Mouse (Mus musculus) lung, postnatal 14 days (tissue): ENCODE data around the gene Btg4.

Source experiments
- DNase-seq: peaks from one replicate; pipeline ENCODE4 v3.0.0; 2021

Gene Btg4

DNA sequence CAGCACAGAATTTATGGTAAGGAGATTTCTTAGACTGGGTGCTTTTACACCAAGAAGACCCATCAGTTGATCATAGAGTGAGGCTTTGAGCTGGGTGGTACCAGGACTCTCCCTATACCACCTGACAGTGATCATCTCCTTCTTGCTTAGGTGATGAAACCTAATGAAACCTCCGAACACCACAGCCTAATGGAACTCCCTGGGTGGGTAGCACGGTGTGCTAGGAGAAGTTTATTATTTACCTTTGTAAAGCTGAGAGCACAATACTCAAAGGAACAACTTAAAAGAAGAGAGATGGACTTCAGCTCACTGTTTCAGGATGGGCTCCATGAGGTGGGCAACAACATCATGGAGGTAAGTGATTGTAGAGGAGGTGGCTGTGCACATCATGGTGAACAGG, at the start of gene Btg4:
Gene Btg4 (plus strand): TSS at position 301 of the 400 bp plus-strand sequence.
- no peak for DNase-seq

DNA sequence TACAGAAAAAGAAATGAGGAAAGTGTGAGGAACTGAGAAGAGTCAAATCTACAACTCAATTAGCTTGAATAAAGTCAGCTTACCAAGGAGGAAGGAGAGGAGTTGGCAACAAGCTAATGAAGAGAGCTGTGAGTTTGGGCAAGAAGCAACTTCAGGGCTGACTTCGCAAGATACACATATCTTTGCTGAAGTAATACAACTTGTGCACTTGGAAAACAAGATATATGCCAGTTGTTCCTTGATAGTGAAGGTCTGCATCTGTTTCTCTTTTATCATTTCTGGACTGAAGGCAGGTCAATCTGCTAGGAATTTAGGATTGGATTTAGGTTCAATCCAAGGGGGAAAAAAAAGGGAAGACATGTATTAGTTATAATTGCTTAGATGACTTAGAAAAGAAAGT, 47.1 kb upstream of the Btg4 start:
- no peak for DNase-seq

DNA sequence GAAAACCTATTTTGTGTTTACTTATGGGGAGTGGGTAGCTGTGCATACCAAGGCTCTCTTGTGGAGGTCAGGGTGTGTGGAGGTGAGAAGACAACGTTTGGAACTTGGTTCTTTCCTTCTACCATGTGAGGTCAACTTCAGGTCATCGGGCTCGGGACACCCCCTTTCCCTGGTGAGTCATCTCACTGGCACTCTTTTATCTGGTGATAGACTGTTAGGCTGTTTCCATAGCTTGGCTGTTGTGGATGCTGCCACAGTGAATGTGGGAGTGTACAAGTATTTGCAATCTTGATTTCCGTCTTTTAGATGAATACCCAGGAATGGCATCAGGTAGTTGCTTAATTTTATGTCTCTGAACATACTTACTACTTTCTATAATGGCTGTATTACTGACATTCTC, 45.0 kb upstream of the Btg4 start:
- no peak for DNase-seq

DNA sequence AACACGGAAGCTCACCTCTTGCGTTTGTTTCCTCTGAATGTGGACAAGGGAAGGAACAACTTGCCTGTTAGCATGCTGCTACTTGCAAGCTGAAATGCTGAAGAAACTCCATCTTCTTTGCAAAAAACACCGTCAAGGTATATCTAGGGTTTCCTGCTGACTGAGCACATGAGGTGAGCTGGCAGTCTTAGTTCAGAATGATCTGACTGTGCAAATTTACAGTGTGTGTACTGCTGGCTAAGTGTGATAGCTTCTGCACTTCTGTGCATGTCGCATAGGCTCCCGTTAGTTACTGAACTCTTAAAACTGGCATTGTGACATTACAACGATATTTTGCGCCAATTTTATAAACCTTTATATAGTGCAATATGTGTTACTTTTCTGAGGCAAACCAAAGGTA, 41.0 kb upstream of the Btg4 start:
- no peak for DNase-seq

DNA sequence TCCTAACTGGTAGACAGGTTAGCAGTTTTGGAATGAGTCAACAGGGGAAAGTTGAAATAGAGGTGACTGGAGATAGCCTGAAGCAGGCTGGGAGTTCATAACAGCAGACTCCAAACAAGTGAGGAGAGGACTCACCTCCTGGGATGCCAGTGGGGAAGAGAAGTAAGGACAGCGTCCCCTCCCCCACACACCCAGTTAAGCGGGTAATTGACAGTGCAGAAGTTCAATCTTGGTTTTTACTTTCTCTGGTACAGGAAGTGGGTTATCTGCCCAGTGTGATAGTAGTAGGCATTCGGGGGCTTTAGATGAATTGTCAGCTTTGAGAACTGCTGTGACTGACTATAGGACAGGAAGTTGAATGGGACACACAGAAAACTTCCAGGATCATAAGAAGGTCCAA, 40.4 kb upstream of the Btg4 start:
- no peak for DNase-seq

DNA sequence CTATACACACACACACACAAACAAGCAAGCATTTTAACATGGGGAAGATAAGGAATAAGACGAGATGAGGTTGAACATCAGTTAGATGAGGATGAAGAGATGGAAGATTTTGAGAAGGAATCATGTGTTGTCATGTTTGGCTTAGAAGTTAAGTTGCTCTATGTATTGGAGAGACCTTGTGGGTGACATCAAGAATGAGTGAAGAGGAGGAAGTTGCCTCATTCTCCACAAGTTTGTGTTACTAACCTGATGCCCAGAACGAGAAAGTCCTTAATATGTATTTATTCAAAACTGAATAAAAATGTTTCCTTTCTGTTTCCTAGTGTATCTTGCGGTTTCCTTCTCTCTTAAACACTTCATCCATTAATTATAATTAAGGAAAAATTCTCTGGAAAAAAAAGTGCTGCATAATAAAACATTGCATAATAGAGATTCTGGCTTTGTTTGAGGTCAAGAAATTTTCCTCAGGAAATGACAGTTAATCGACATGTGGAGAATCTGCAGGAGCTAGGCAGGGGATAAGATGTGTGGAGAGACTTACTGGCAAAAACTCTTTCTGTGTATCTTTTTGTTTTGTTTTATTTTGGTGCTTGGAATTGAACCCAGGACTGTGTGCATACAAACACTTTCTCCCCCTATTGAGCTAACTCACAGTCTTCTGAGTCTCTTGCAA, 39.4 kb upstream of the Btg4 start:
- DNase-seq: no peak

DNA sequence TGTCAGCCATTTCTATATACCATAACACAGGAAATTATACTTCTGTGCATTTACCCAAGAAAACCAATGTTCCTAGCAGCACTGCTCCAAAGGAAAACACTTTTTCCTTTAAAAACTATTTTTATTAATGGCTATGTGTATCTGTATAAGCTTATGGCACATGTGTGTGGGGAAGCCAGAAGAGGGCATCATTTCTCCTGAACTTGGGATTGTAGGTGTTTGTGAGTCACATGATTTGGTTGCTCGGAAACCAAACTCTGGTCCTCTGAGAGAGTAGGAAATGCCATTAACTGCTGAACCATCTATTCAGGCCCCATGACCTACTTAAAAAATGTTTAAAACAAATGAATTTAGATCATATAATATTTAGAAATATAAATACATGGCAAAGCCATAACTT, 33.7 kb upstream of the Btg4 start:
- DNase-seq: no peak

DNA sequence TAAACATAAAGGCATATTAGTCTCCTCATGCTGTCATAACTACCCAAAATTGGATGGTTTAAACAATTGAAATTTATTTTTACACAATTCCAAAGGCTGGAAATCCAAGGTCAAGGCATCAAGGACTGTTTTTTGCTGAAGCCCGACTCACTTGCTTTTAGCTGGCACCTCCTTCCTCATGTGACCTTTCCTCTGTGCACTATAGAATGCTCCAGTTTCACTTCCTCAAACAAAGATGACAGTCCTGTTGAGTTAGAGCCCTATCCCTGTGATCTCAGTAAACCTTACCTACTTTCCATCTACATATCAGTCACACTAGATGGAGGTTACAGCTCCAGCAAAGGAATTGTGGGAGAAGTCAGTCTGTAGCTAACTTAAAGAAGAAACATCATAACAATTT, 30.6 kb upstream of the Btg4 start:
- DNase-seq: no peak

DNA sequence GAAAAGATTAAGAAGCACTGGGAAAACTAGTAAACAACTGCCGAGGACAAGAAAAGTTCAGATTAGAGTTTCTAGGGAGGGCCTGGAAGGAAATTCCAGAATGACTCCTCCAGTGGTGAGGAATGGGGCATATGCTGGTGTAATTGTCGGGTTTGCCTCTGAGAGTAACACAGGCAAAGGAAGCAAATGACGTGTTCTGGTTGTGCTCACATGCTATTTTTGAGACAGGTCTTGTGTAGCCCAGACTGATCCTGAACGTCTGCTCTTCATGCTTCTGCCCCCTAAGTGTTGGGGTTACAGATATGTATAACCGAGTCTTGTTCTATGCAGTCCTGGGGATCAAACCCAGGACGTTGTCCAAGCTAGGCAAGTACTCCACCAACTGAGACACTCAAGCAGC, 29.1 kb upstream of the Btg4 start:
- DNase-seq: no peak

DNA sequence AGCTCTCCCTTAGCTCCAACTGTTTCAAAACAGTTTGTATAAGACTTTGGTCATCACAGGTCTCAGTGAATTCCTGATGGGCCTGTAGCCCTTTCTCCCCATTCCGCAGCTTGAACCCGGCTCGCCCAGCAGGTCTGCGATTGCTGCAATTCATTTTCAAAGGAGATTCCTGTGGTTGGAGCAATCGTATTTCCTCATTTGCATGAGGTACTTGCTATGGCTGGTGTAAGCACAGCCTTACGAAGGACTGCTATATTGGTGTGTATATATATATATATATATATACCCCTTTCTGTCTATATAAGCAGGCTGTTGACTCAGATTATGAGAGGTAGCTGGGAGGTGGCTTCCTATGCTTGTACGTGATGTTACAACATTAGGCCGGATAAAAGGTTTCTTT, 28.4 kb upstream of the Btg4 start:
- no peak for DNase-seq

DNA sequence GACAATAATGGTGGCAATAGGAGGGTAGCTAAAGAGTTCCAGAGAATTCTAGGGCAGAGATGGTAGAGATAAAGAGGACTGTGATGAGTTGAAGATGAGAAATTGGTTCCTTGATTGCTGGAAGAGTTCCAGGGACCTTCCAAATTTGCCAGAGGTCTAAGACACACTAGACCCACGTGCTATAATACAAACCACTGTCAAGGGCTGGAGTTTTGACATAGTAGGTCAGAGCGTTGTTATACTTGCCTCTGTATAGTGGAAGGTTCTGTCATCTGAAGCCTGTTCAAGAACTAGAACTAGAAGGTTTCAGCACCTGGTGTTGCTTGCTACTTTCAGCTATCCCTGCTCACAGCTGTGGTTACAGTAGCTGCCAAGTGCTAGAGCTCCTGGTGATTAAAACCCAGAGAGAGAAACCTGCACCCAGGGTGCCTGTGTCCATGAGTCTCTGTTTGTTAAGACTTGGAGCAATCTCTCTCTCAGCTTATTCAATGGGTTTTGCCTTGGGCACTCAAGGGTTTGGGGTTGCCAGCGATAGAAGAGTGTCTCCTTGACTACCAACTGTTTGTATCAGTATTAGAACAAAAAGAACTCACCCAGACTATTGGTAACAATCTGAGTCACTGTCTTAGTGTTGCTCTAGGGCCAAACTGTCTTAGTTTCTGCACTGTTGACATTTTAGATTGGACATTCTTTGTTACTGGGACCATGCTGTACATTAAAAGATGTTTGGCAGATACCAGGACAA, 27.7 kb upstream of the Btg4 start:
- DNase-seq: no peak

DNA sequence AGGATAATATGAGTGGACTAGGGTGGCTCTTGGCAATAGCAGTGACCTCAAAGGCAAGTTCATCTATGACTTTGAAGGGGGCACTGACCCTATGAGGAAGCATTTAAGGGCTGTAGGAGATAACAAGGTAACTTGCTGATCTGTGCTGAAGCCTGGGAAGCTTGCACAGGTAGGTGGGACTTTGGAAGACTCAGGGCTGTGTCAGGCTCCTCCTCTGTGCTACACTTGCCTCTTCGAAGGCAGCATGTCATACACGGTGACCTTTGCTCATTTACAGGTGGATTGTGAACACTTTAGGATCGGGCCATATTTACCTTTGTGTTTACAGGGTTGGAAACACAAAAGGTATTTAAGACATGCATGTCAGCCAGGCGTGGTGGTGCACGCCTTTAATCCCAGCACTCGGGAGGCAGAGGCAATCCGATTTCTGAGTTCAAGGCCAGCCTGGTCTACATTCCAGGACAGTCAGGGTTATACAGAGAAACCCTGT, 19.2 kb upstream of the Btg4 start:
- DNase-seq: no peak

DNA sequence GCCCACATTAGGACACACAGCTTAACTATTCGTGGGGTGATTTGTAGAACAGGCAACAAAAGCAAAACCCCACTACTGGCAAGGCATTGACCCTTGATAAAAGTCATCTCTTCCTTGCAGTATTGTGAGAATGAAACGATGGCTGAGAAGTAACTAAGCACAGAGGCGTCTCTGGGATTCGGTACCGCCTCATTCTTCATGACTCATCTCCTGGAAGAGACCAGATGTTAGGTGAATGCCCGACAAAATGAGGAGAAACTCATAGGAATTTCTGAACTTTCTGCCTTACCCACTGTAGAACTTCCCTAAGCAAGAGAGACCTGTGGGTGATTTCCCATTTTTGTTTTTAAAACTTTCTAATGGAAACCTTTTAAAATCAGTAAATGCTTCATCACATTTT, 18.6 kb upstream of the Btg4 start:
- DNase-seq: no peak

DNA sequence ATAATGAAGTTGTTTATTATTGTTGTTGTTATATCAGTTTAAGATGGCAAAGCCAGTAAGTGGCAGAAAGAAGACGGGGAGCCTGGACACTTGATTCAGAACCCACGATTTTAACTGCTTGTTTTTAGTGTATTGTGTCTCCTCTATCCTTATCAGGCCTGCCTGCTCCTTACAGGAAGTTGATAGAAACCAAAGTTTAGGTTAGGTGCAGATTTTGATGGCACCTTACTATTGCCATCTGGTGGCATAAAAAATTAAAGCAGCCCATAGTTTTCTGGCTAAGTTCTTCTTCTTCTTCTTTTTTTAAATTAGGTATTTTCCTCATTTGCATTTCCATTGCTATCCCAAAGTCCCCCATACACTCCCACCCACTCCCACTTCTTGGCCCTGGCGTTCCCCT, 8.5 kb upstream of the Btg4 start:
- DNase-seq: no peak

DNA sequence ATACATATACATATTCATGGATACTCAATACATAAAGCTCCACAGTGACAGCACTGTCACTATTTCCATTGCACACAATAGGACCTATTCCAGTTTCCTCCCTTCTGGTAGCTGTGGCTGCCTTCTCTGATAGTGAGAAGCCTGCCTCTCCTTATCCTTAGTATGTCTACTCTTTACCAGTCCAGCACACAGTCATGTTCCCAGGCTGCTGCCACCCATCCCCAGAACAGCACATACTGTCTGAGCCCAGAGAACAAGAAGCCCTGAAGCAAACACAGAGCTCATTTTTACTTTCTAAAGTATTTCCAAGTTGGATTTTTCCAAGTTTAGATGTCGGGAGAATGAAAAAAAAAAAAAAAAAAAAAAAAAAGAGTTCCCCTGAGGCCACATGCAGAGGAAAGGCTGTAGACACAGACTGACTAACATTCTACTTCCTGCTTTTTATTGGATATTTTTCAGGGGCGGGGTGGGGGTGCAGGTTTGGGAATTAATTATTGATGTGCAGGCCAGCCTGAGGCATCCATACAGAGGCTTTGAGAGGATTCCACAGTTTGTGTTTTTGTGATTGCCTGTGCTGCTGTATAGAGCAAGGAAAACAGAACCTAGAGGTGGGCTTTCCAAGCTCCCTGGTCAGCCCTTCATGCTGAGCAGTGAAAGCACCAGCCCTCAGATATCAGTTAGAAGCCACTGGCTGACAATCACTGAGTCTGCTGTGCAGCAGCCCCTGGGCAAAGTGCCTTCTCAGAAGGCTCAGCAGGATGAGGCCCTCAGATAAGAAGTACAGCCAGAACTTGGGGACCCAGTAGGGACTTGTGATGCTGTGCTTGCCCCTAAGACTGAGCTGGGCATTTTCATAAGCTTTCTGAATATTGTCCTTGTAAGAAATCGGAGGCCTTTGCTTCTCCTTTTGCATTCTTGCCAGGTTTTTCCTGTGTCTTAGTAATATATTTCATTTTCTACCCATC, 4.1 kb upstream of the Btg4 start:
- DNase-seq: no peak

DNA sequence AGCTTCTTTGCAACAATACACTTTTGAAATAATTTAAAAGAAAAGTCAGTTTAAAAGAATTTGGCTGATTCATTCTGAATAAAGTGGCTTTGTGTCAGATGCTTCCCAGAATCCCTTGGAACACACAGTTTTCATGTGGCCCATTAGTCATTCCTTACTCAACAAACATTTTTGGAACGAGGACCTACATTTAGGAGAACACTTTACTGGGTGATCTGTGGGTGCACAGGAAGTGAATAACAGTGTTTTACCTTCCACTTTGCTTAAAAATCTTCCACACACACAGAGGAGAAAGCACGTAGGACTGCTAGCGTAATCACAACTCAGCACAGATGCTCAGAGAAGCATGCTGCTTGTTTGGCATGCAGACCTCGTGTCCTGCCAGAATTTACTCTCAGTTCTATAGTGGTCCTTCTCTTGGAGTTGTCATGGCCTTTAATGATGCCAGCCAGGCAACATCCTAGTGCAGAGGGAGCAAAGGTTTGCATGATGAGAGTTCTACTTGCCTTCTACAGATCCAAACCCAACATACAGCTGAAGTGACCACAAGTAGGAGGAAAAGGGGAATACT, 1.7 kb upstream of the Btg4 start:
- DNase-seq: no peak

DNA sequence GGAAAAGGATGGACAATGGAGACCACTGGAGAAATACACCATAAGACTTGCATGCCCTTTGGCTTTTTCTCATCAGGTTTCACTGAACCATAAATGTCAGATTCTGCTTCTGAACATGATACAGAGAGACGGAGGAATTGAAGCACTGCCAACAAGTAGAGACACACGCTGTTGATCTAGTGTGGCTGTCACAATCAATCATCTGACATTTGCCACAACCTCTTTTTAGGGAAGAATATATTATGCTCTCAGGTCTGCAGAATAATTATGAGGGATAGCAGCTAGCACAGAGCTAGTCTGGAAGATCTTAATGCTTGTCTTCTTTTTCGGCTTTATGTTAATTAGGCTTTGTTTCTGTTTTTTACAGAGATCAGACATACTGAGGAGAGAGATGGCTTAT, 7.5 kb downstream of the Btg4 start:
- no peak for DNase-seq

DNA sequence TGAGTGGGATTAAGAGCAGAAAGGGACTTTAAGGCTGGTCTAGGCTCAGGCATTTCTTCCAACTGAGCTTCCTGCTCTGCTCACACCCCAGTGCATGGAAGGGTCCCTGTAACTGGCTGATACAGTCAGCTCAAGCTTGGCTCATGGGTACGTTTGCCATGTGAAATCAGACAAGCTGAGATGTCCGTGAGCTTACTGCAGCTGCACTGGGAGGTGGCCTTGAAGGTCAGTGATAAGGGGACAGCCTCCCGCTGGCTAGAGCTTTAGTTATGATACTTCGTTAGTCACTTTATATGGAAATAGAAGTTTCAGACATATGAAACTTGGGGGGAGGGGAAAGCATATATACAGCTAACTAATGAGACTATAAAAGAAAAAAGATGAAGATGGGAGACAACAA, 10.1 kb downstream of the Btg4 start:
- DNase-seq: no peak

DNA sequence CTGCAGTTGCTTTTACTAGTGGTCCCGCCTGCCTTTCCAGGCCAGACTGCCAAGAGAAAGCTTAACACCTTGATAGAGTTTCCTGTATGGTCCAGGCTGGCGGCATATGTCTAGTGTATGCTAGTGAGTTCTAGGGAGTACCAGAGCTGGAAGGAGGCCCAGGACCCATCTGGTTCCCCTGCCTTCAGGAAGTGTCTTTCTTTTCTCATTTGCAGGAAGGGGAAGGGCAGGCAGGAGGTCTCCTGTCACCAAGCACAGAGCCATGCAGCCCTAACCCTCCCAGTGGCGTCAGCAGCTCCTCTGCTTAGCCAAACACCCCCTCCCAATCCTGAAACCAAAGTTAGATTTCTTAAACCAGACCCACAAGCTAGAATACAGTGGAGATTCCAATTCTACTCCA, 15.1 kb downstream of the Btg4 start:
- peak; percentile 41 for DNase-seq

DNA sequence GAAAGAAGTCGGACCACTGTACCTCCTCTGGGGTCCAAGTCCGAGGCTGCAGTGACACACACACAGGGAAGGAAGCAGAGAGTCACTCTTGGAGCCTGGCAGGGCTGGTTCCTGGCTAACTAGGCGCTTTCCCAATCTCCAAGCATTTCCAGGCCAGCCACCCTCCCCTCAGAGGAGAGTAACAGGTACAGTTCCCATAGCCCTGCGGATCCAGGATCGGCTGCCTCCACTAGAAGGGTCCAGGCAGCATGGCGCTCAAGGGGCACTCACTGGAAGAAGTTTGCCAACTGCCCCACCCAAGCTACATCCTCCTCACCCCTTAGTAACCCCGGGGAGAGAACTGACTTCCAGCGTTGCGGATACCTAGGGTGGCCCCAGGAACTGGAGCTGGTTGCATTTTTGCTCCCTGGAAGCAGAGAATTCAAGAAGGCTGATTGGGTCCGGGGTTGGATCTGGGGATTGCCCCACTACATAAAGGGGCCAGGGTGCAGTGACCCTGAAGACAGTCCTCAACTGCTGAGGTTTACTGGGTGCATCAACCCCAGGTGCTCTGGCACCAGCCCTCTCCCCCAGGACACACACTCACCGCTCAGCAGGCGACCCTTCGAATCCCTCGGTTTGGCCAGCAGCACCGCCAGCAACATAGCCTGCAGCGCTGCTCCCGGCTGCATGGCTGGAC, 15.7 kb downstream of the Btg4 start:
- DNase-seq: peak; percentile 18

DNA sequence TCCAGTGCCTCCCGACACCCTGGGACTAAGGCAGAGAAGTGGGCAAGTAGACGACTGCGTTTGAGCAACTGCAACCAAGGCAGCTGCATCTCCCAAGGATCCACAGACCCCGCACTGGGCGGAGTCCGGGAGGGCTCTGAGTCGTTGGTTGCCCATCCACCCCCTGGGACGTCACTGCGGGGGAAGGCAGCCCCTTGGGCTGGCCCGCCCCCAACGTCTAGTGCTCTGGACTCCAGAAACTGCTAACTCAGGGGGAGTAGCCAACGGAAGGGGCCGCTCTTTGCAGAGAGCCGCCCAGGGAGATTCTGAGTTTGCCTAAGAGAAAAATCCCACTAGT, 16.2 kb downstream of the Btg4 start, which contains the start of gene Layn:
Gene Layn (minus strand): TSS at position 116 of the 337 bp plus-strand sequence.
- peak; percentile 88 for DNase-seq

DNA sequence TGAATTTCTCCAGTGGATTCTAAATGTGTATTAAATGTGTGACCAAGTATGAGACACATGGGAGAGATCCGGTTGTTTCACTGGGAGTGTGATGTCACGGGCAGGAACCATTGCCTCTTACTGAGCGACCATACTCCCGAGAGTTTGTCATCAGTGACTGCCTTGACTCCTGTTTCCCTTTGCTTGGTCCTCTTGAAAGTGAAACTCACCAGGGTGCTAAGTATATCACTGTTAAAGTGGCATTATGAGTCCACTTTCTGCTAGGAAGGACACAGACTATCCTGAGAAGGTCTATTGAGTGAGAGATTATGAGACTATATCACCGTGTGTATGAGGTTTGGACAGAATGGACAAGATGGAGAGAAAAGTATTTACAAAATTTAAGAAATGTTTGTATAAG, 20.9 kb downstream of the Btg4 start:
- DNase-seq: no peak

DNA sequence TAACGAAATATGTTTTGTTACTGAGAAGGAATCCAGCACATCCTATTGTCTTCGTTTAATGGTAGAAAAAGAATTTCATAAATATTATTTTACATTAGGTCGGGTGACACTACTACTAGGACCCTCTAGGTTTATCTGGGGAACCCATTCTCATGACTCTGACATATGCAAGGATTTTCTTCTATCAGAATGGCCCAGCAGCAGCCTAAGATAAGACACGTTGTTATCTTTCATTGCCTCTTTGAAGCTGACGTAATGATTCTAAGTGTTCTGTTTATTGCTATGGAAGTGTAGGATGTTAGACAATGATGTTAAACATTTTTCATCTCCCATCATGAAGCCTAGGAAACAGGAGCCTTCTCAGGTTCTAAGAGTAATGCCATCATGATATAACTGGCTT, 33.0 kb downstream of the Btg4 start:
- no peak for DNase-seq
